9 mouse cellular contexts compared by ENCODE assay signal in genomic region chr5:115508859-115509147, GRCm38 (mm10). TPM values are rescaled to one million over a fixed set of nuclear protein-coding genes. Genes with fewer than 3 reads are reported as not detected.
A peak's percentile ranks its signal among the peaks of the same experiment; 100 is the strongest.
DNase-seq lines count a peak whose midpoint lies in the region; TF ChIP-seq lines count a peak whose summit lies in the region.
"Had no signal": no experiment of that assay in that cellular context is flagged by ENCODE, and none has a peak within 500 bp of the region (broad histone marks: within the 10 kb centered on the region; RNA-seq: fewer than 3 reads in every experiment).

No protein-coding gene starts in this region.

- H3K27ac ChIP-seq in left cerebral cortex, adult 2 months = peak overlapping the region; percentile 61

- intact Hi-C loops in left cerebral cortex, adult 2 months (cut with DNase I) = loop anchor here (5.0 kb wide), 1 partner anchor 48 kb away; the partner anchor contains the start of gene Rplp0
- intact Hi-C loops in left cerebral cortex, postnatal 4 days (cut with DNase I) = loop anchor here (5.0 kb wide), 1 partner anchor 48 kb away; the partner anchor contains the start of gene Rplp0
- intact Hi-C loops in gastrocnemius, postnatal 14 days (cut with DNase I; ENCODE audit: low total_unique reads) = no loop called here

- no peak for TF ChIP-seq CTCF in left cerebral cortex, adult 2 months (IDR thresholded peaks at IDR 0.05)

- H3K4me3 ChIP-seq in left cerebral cortex, adult 2 months = peak overlapping the region; percentile 100

- no peak for DNase-seq in left cerebral cortex, adult 2 months (ENCODE audit: extremely low spot score in 1 of 2, low spot score in 2 of 2)
- DNase-seq in left cerebral cortex, postnatal 4 days = no peak
- peak; percentile 78 for DNase-seq in gastrocnemius, postnatal 14 days
- DNase-seq in kidney, adult 18-20 months = peak; percentile 86
- peak; percentile 68 for DNase-seq in mesoderm, embryonic 11.5 days (ENCODE audit: low read depth, low spot score)
- no peak for DNase-seq in thymus, postnatal 14 days
- no peak for DNase-seq in layer of hippocampus, postnatal 14 days (ENCODE audit: low spot score in 2 of 2)
- no peak for DNase-seq in urinary bladder, postnatal 25 days (ENCODE audit: low spot score)

RNA-seq across cellular contexts. Expression of gene Pxn, which starts 2.3 kb away (rescaled TPM):
- total RNA-seq in left cerebral cortex, adult 2 months (2021) = 10 to 100 TPM; 22.8 to 25.7 TPM
- 10 to 100 TPM; 23.9 to 24.7 TPM for total RNA-seq in left cerebral cortex, postnatal 4 days (2021)
- total RNA-seq in gastrocnemius, postnatal 14 days (2021) = 10 to 100 TPM; 80.6 to 83.4 TPM
- 10 to 100 TPM; 33.1 to 38.7 TPM for total RNA-seq in layer of hippocampus, postnatal 14 days (2021)

RNA-seq across cellular contexts. Expression of gene Sirt4, which starts 24.3 kb away (rescaled TPM):
- 10 to 100 TPM; 40.7 to 43.5 TPM for total RNA-seq in left cerebral cortex, adult 2 months (2021)
- 10 to 100 TPM; 28.4 to 31.5 TPM for total RNA-seq in left cerebral cortex, postnatal 4 days (2021)
- 10 to 100 TPM; 10.3 to 16.6 TPM for total RNA-seq in gastrocnemius, postnatal 14 days (2021)
- total RNA-seq in layer of hippocampus, postnatal 14 days (2021) = 10 to 100 TPM; 25.8 to 28.3 TPM

RNA-seq across cellular contexts. Expression of gene Pla2g1b, which starts 42.7 kb away (rescaled TPM):
- not detected for total RNA-seq in left cerebral cortex, adult 2 months (2021)
- total RNA-seq in left cerebral cortex, postnatal 4 days (2021) = not detected
- total RNA-seq in gastrocnemius, postnatal 14 days (2021) = not detected
- total RNA-seq in layer of hippocampus, postnatal 14 days (2021) = not detected
- total RNA-seq: G1E had no signal

RNA-seq across cellular contexts. Expression of gene Rplp0, which starts 50.5 kb away (rescaled TPM):
- 100 to 1,000 TPM; 183 to 187 TPM for total RNA-seq in left cerebral cortex, adult 2 months (2021)
- 100 to 1,000 TPM; 657 to 680 TPM for total RNA-seq in left cerebral cortex, postnatal 4 days (2021)
- total RNA-seq in gastrocnemius, postnatal 14 days (2021) = 100 to 1,000 TPM; 780 to 872 TPM
- total RNA-seq in layer of hippocampus, postnatal 14 days (2021) = 100 to 1,000 TPM; 347 to 378 TPM

RNA-seq across cellular contexts. Expression of gene Gcn1l1, which starts 56.3 kb away (rescaled TPM):
- total RNA-seq in left cerebral cortex, adult 2 months (2021) = 10 to 100 TPM; 70.7 to 73.2 TPM
- 10 to 100 TPM; 85.8 to 87.0 TPM for total RNA-seq in left cerebral cortex, postnatal 4 days (2021)
- total RNA-seq in gastrocnemius, postnatal 14 days (2021) = 10 to 100 TPM; 28.7 to 31.3 TPM
- total RNA-seq in layer of hippocampus, postnatal 14 days (2021) = 10 to 100 TPM; 69.1 to 71.5 TPM

Comparison
In these comparisons a context has a peak if more than half of its experiments do, and no peak if none do; other contexts are left out.
1. DNase-seq: peak in gastrocnemius, postnatal 14 days (single experiment), kidney, adult 18-20 months (single experiment) and mesoderm, embryonic 11.5 days (single experiment); none in left cerebral cortex, adult 2 months (0 of 2), left cerebral cortex, postnatal 4 days (single experiment), thymus, postnatal 14 days (single experiment), layer of hippocampus, postnatal 14 days (0 of 2) and urinary bladder, postnatal 25 days (single experiment).